Mouse (Mus musculus): ENCODE results near the gene Mrln.
"Not testable (repeated sequence)": the region's sequence is repeated elsewhere in the genome, so short reads cannot be mapped to it uniquely, and the experiment has no call there.

Mrln gene

GRCm38 (mm10) chr10:70195786-70196185 is 8.7 kb upstream of the Mrln start:
- no peak for DNase-seq

- no peak for DNase-seq
Observed at GRCm38 (mm10) chr10:70196666-70197065, 7.8 kb upstream of the Mrln start.

- DNase-seq = no peak
Observed at GRCm38 (mm10) chr10:70197601-70198000, 6.9 kb upstream of the Mrln start.

GRCm38 (mm10) chr10:70198012-70198411 is 6.5 kb upstream of the Mrln start:
- DNase-seq = no peak

- no peak for DNase-seq
Observed at GRCm38 (mm10) chr10:70198951-70199463, 5.5 kb upstream of the Mrln start.

- no peak for DNase-seq
Observed at GRCm38 (mm10) chr10:70199466-70200210, 4.8 kb upstream of the Mrln start.

- DNase-seq = no peak
Observed at GRCm38 (mm10) chr10:70200889-70201500, 3.5 kb upstream of the Mrln start.

GRCm38 (mm10) chr10:70211281-70211680 is 6.8 kb downstream of the Mrln start:
- DNase-seq = no peak

GRCm38 (mm10) chr10:70220971-70221370 is 16.5 kb downstream of the Mrln start:
- no peak for DNase-seq

GRCm38 (mm10) chr10:70222231-70222630 is 17.8 kb downstream of the Mrln start:
- DNase-seq = not testable (repeated sequence)

- no peak for DNase-seq
Observed at GRCm38 (mm10) chr10:70224571-70224970, 20.1 kb downstream of the Mrln start.

GRCm38 (mm10) chr10:70225760-70226159 is 21.3 kb downstream of the Mrln start:
- no peak for DNase-seq

- no peak for DNase-seq
Observed at GRCm38 (mm10) chr10:70226608-70227007, 22.1 kb downstream of the Mrln start.

GRCm38 (mm10) chr10:70230352-70230751 is 25.9 kb downstream of the Mrln start:
- DNase-seq = no peak

- no peak for DNase-seq
Observed at GRCm38 (mm10) chr10:70237936-70238335, 33.5 kb downstream of the Mrln start.

GRCm38 (mm10) chr10:70242751-70243444 is 38.4 kb downstream of the Mrln start:
- no peak for DNase-seq

- no peak for DNase-seq
Observed at GRCm38 (mm10) chr10:70244921-70245558, 40.6 kb downstream of the Mrln start, which contains the start of gene Slc16a9. Slc16a9 (plus strand) TSS chr10:70245100.

- DNase-seq = no peak
Observed at GRCm38 (mm10) chr10:70245559-70245945, 41.1 kb downstream of the Mrln start.

- no peak for DNase-seq
Observed at GRCm38 (mm10) chr10:70246076-70246475, 41.6 kb downstream of the Mrln start.

GRCm38 (mm10) chr10:70250354-70250753 is 45.9 kb downstream of the Mrln start:
- no peak for DNase-seq

GRCm38 (mm10) chr10:70250766-70251165 is 46.3 kb downstream of the Mrln start:
- DNase-seq = no peak

GRCm38 (mm10) chr10:70254666-70255065 is 50.2 kb downstream of the Mrln start:
- DNase-seq = no peak

GRCm38 (mm10) chr10:70255601-70256210 is 51.2 kb downstream of the Mrln start:
- DNase-seq = no peak

Measured in thymus, postnatal 25 days (tissue).